Mouse (Mus musculus): ENCODE measurements around the gene Ppp2r3a.

Ppp2r3a gene

DNA sequence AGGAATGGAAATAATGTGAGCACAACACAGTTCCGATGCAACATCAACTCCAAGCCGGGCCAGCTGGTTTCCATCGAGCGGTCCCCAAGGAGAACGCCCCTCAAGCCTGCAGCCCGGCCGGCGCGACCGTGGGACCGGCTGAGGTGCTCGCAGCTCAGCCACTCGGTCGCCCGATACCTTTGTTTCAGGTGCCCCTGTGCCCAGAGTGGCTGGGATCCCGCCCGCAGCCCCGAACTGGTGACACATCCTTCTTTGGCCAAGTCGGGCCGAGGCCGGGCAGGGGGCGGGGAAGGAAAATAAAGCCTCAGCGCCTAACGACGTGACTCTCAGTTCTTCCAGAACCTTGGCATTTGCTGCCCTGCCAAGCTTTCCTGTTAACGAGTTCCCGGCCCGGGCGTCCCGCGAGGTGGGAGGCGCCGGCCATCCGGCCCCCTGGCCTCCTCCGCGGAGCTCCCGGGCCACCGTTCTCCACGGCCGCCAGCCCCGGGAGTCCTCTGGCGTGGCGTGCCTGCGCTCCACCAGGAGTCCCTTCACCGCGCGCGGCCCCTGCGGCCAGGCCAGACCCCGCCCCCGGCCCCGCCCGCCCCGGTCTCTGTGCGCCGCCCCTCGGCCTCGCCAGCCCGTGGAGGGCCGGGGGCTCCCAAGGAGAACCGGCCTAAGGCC is 483 bp downstream of the Ppp2r3a start:
- peak; percentile 73 for ATAC-seq (ENCODE audit: low TSS enrichment)

DNA sequence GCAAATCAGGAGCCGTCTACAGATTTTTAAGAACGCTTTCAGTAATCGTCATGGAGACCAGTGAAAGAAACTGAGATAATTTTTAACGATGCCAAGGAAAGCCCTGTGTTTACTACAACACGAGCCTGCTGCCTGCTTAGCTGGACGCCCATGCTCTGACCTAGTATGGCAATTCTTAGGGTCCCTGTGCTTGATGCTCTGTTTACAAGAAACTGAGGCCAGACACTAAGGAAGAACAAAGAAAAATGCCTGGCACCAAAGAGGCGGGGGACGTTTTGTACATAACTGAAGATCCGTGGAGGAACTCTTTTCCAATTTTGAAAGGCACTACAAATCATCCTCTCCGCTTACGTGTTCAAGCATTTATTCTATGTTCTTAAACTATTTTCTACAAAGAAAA is 1.1 kb downstream of the Ppp2r3a start:
- no peak for ATAC-seq (ENCODE audit: low TSS enrichment)

DNA sequence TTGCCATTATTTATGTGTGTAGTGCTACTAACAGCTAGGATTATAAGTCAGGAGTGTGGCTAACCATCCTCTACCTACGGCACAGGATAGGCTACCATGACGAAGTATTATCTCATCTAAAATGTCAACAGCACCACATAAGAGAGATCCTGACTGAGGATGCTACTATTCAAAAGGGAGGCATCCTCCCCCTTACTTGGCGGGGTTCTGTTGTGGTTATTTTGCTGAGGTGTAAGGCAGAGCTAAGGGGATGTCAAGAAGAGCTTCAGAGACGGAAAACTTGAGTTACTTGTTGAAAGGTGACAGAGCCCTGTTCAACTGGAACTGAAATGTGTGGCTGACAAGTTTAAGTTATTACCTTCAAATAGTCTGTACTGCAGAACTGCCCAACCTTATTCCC is 2.0 kb downstream of the Ppp2r3a start:
- ATAC-seq (ENCODE audit: low TSS enrichment) = no peak

DNA sequence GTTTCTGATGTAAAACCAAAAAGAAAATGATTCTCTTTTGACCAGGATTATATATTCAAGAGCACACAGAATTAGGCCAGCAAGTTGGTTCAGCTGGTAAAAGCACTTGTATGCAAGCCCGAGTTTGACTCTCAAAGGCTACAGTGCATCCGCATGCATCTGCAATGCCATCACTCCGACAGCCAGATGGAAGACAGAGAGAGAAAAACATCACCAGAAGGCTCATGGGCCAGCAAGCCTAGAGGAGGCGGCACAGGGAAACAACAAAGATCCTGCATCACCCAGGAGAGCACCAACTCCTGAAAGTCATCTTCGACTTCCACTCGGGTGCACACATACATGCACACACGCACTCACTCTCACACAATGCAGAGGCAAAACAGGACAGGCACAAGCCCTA is 4.1 kb downstream of the Ppp2r3a start:
- peak; percentile 24; the same call in 1 of the 2 replicates for ATAC-seq (ENCODE audit: low TSS enrichment)

DNA sequence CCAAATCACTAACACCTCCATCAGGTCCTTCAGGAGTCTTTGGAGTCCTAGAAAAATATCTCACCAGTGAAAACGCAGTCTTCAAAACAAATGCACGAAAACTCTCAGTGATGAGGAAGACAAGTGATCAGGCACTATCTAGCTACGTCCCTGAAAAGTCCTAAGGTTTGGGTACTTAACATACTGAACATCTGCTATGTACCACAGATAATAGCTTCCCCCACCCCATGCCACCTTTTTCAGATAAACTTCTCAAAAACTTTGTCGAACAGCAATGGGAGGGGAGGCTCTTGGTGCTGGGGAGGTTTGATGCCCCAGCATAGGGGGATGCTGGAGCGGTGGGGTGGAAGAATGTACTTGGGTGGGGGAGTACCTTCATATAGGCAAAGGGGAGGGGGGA is 6.1 kb downstream of the Ppp2r3a start:
- ATAC-seq (ENCODE audit: low TSS enrichment) = no peak

DNA sequence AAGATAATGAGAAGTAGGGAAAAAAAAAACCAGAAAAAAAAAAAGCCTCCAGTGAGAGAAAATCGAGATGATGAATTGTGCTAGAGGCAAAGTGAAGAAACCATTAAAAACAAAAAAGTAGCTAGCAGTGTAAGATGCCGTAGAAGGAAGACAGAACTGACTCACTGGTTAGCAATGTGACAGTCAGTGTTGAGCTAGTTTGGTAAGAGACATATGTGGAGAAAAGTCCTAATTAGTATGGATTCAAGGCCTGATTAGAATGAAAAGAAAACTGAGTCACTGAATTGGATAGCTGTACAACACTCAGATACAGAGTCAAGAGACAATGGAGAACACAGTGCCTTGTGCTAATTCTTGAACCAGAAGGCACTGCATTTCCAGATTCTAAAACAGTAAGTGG is 7.9 kb downstream of the Ppp2r3a start:
- ATAC-seq (ENCODE audit: low TSS enrichment) = 0 out of 2 replicates have a peak, but pooled peaks have one; percentile 25

DNA sequence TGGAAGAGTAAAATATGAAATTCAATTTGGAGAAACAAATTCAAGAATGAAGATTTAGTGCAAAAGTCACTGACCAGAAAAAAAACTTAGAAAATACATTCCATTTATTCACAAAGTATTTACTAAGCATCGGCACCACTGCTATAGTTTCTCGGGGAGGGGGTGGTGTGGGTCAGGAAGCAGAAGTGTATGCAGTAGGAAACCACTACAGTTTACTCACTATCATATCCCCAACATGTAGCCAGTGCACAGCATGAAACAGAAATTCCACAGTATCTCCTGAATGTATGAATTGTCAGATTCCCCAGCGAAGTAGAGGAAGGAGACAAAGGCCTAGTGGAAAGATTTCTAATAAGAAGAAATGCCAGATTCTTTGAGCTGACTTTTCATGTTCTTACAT is 11.4 kb downstream of the Ppp2r3a start:
- ATAC-seq (ENCODE audit: low TSS enrichment) = no peak

DNA sequence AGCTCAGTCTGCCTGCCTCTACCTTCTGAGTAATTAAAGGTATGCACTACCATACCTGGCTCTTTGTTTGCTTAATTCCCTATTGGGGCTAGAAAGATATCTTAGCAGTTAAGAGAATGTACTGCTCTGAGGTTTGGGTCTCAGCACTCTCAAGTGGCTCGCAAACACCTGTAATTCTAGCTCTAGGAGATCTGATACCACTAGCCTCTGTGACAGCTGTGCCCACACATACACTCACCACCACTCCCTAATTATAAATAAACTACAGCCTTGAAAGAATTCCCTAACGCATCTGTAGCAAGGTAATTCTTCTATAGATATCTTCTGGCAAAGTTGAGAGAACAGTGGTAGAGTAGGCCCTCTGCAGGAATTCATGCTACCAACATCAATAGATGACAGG is 15.8 kb downstream of the Ppp2r3a start:
- no peak for ATAC-seq (ENCODE audit: low TSS enrichment)

DNA sequence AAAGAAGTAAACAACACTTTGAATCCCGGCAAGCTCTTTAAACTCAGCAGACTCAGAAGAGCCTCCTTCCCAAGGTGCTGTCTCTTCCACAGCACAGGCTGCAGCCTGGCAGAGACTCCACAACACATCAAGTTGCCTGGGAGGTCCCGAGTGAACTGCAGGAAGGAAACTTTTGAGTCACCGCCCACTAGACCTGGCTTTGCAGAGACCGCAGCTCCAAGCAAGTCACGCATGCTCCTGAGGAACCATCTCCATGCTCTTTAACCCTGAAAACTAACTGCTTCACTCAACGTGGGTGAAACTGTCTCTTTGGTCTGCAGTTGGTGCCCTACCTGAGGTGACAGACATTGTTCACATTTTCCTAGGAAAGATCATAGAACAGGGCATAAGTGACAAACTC is 19.6 kb downstream of the Ppp2r3a start:
- ATAC-seq (ENCODE audit: low TSS enrichment) = no peak

DNA sequence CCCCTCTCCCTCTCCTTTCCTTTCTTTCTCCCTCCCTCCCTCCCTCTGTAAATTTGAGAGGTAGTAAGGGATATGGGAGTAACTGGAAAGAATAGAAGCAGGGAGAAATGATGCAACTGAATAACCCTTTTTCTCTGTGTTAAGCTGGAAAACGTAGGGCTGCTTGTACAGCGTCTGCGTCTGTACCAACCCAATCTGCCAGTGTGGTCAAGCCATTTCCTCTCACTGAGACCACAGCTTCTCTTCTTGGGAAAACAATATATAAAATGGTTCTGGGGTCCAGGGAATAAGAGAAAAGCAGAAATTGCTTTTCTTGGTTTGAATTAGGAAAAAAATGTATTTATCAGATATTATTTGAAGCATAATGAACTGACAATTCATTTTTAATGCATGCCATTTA is 21.6 kb downstream of the Ppp2r3a start:
- ATAC-seq (ENCODE audit: low TSS enrichment) = no peak

DNA sequence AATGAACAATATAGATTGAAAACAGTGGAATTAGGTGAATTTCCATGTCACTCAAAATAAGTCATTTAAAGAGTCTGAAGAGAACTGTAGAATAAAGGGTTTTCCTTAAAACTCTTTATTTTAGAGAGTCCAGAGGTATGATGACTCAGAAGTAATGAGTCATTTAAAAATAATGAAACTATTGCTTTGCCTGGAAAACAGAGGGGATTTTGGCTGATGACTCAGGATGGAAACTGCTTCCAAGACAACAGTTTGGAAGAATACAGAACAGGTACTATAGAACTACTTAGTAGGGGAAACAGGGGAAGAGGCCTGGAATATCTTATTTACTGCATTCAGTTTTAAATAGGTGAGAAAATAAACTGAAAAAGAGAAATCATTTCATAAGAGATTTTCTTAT is 22.7 kb downstream of the Ppp2r3a start:
- ATAC-seq (ENCODE audit: low TSS enrichment) = no peak

DNA sequence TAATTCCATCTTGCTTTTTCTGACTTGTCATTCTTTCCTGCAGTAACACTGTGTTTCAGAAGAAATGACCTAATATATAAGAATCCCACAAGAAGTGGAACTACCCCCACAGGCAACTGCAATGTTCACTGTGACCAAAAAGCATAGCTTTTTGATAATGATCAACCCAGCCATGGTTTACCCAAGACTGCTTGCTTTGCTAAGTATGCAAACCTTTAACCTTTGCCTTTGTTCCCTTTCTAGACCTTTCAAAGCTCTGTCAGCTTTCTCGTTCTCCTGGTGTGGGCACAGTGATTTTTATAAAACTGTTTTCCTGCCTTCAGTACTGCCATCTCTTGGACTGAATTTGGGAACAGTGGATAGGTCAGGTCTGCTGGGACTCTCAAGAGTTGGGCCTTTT is 43.6 kb downstream of the Ppp2r3a start:
- ATAC-seq (ENCODE audit: low TSS enrichment) = no peak

DNA sequence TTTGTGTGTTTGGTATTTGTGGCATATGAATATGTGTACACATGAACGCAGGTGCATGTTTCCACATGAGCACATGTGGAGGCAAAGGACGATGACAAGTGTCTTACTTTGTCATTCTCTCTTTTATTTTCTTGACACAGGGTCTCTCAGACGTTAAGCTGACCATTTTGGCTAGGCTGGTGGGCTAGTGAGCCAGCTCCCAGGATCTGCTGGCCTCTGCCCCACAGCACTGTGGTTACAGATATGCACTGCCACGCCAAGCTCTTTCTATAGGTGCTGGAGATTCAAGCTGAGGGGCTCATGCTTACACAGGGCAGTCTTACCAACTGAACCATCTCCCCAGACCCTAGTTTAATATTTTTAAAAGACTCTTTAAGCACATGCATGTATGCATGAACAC is 45.1 kb downstream of the Ppp2r3a start:
- no peak for ATAC-seq (ENCODE audit: low TSS enrichment)

DNA sequence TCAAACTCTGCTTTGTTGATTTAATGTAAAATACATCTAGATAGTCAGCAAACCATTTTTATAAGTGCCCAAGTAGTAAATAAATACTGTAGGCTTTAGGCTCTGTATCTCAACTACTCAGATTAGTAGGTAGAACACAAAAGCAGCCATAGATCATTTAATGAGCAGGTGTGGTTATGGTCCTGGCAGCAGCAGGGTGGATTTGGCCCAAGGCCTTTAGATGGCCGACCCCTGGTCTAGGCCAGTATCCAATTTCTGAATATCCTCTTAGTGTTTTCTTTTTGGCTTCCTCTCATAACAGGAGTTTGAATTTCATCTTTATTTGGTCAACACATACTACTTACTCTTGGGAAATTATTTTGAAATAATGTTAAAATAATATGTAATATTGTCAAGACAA is 46.4 kb downstream of the Ppp2r3a start:
- ATAC-seq (ENCODE audit: low TSS enrichment) = no peak

DNA sequence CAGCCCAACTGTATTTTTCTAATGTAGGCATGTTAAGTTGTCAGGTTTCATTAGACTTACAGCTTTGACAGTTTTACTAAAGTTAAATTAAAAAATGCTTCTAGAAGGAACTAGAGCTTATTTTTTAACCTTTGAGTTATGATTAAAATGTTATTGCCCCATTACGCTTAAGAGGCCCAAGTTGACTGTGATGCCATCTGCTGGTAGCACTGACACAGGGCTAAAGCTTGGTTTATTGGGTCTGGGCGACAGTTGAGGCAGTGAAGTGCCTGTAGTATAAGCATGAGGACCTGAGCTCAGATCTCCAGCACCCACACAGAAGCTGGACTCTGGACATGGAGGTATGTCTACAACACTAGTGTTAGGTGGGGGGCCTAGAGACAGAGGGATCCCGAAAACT is 47.5 kb downstream of the Ppp2r3a start:
- no peak for ATAC-seq (ENCODE audit: low TSS enrichment)

DNA sequence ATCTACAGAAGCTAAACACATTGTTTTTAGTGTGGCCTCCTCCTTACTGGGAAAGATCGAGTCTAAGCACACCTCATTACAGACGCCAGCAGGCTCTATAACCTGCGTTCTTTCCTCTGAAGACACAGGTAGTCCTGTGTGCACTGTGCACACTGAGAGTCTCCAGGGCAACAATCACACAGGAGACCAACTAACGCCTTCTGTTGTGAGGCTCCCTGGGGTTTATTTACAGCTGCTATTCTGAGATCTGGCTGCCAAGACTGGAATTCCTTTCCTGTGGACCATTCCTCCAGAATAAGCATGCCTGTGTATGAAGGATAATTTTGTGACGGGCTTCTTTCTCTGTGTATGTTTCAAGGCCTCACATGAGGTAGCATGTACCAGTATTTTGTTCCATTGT is 51.0 kb downstream of the Ppp2r3a start:
- peak; percentile 16; the same call in 1 of the 2 replicates for ATAC-seq (ENCODE audit: low TSS enrichment)

DNA sequence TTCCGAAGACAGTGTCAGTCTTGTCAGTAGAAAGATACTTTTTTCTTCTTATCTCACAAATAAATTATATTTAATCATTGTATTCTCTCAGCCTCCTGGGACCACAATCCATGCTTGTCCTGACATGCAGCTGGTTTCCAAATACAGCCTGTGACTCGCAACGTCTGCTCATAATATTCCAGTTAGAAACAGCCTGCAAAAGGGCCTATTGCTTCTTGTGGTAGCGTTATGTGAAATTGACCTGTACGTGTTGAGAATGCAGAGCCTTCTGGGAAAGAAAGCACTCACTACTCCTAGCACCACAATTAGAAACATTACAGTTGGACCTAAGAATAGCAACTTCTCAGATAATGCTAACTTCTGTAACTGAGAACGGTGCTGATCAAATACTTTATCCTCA is 52.8 kb downstream of the Ppp2r3a start:
- no peak for ATAC-seq (ENCODE audit: low TSS enrichment)

DNA sequence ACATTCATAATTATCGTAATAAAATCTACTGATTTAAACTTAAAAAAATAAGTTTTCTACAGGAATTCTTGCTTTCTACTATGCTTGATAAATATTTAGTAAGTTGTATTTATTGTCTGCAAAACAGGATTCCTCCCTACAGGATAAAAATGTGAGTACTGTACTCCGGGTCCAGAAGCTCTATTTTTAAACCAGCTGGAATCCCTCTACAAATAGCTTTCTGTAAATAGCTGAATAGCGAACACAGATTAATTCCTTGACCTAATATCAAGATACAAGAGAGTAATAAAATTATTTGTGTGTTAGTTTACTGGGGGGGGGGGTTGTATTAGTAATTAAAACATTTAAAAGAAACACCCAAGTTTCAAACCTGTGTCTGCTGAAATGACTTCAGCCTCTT is 53.3 kb downstream of the Ppp2r3a start:
- ATAC-seq (ENCODE audit: low TSS enrichment) = no peak

DNA sequence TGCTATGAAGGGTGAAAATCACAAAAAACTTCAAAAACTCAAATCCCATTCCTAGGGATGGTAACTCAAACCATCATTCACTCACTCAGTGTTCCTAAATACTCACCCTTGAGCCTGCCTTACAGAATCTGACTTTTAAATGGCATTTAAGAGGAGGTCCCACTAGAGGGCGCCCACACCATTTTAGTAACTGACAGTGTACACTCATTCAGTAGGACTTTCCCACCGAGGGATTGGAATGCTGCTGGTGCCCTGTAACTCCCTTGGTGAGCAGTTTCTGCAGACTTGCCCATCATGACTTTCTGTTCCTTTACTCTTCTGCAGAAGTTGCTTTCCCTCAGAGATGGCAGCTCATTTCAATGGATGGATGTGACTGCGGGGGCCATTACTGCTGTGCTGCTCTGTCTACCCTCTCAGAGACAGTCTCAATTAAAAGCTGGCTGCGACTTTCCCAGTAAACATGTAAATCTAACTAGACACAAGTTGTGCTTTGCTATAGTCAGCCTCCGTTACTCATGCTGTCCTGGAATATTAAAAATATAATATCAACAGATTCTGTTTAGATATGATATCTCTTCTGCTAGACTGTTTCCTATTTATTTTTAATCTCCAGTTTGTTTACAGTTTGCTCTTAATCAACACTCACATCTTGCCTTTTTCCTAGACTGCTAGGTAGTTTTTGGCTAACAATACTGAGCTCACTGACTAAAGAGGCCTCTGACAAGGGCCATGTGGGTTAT is 69.5 kb downstream of the Ppp2r3a start:
- peak; percentile 91 for ATAC-seq (ENCODE audit: low TSS enrichment)

DNA sequence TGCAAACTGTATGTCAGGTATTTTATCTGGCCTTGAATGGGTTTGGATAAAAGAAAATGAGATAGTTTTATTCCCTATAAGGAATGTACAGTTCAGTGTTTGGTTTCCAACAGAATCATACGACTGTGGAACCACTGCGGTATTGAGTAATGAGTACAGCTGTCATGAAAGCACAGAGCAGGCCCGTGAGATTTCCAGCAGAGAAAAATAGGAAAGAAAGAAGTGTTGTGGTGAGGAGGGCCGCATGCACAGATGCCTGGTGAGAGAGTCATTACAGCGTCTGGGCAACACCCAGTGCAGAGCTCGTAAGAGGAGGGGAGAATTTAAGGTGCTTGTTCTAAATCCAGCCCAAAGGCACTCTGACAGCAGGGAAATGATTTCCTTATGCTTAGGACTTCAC is 70.3 kb downstream of the Ppp2r3a start:
- peak; percentile 10; the same call in 1 of the 2 replicates for ATAC-seq (ENCODE audit: low TSS enrichment)

DNA sequence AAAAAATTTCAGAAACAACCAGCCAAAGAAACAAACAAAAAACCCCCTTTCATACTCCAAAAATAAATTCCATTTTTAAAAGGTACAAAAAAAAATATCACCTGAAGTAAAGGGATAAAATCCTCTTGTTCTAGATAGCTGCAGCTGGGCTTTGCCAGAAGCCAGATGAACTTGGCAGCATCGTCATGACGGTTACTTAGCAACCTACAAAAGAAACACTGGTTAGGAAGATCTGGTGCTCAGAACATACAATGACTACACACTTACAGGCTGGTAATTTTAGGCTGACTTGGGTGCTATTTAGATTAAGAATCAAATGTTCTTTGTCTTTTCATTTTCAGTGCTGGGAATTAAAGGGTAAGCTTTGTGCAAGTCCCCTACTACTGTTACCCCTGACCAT is 71.4 kb downstream of the Ppp2r3a start:
- ATAC-seq (ENCODE audit: low TSS enrichment) = peak; percentile 85

DNA sequence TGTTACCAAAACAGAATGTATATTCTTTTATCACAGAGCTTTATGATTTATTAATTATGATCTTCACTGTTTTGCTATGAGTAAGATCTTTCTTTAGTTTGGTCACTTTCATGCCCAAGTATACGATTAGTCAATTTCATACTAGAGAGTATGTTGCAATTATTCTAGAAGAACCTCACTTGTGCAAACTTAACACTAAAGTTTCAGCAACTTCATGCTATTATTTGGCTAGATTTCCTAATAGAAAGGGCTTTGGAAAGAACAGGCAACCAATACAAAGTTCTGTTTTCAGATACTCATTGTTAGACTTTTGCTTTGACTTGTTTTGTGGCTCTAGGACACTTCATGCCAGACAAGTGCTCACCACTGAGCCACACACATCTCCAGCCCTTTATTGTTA is 91.0 kb downstream of the Ppp2r3a start:
- ATAC-seq (ENCODE audit: low TSS enrichment) = no peak

DNA sequence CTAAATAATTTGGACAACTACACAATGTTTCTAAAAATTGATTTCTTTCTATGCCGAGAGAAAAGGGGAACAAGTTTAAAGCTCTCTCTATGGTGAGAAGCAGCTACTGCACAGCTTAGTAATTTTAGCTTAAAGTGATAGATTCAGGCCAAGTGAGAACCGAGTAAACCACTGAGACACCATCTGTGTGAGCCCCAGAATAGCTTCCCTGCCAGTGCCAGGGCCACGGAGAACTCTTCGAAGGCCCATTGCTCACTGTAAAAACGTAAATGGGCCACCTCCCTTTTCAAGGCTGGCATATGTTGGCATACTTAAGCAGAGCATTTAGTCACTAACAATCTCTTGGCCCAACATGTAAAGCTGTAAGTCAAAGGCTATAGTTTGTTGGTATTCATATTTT is 91.5 kb downstream of the Ppp2r3a start:
- ATAC-seq (ENCODE audit: low TSS enrichment) = peak; percentile 98

DNA sequence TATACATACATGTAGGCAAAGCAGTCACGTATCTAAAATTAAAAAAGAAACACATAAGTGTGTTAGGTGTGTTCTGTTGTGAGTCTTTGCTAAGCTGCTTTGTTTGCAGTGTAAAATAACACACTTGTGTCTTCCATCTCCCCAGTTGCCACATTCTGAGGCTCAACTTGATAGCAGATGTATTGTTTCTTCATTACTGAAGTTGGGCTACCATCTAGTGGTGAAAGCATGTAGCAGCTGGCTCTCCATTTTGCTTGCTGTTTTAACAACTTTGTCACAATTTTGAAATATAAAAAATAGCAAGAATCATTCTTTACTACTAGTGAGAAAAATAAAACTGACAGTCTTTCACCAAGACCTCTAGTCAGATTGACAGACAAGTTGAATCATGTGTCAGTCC is 92.2 kb downstream of the Ppp2r3a start:
- ATAC-seq (ENCODE audit: low TSS enrichment) = peak; percentile 66

Data from frontal cortex, adult (tissue).